ENCODE assay signal across 20 mouse cellular contexts in genomic region chr15:97396586-97397299, GRCm38 (mm10).
DNase-seq lines count a peak whose midpoint lies in the region; ATAC-seq lines count a peak whose summit lies in the region.
"Had no signal": no experiment of that assay in that cellular context is flagged by ENCODE, and none has a peak within 500 bp of the region (broad histone marks: within the 10 kb centered on the region; RNA-seq: fewer than 3 reads in every experiment).

No protein-coding gene starts in this region.

- 0 out of 2 replicates have a peak, but pooled peaks have one; percentile 18 for ATAC-seq in common myeloid progenitor, adult 5-6 weeks (replicated peaks; ENCODE audit: low read depth, poor library complexity, severe bottlenecking)
- ATAC-seq in CD4-positive, CD25-positive, alpha-beta regulatory T cell, adult 4 months = no peak
- ATAC-seq: forebrain, embryonic 15.5 days; hindbrain, embryonic 16.5 days; intestine, embryonic 15.5 days had no signal

- DNase-seq in A20 (ENCODE audit: low read depth, low spot score) (peak; percentile 33), MEL-GATA-1-ER (ENCODE audit: extremely low read depth, low read depth) (peak; percentile 42)
- DNase-seq in Muller cell, postnatal 12 days (ENCODE audit: inconsistent ontology term) = no peak
- DNase-seq in lung, postnatal 4 days = no peak
- DNase-seq in heart, adult 8-10 months (ENCODE audit: low spot score) = no peak
- DNase-seq: adrenal gland, postnatal 10 days; adrenal gland, postnatal 36 days; cerebellum, adult 18-20 months; cerebellum, adult 9-10 months; cerebellum, postnatal 14 days; gastrocnemius, postnatal 14 days; heart, adult 11 months; heart, postnatal 10 days; heart, postnatal 36 days; kidney, adult 11 months had no signal

Comparison
In these comparisons a context has a peak if more than half of its experiments do, and no peak if none do; other contexts are left out.
1. DNase-seq: peak in A20 (single experiment) and MEL-GATA-1-ER (single experiment); none in Muller cell, postnatal 12 days (single experiment), lung, postnatal 4 days (0 of 2) and heart, adult 8-10 months (single experiment).